Mouse (Mus musculus) megakaryocyte-erythroid progenitor cell, adult 5-6 weeks (primary cell): ENCODE measurements around the gene Fbxo33. TPM values are rescaled to one million over a fixed set of nuclear protein-coding genes. Genes with fewer than 3 reads are reported as not detected.

Experiments used
- ATAC-seq: replicated peaks from 2 replicates; pipeline ENCODE4 v1.8.0; 2016; ENCODE audit warnings: mild to moderate bottlenecking, inconsistent platforms; ENCODE audit not compliant: severe bottlenecking, poor library complexity, low FRiP score, low TSS enrichment
- total RNA-seq, 2 experiments: library from RNA; stranded (forward) in 1 of 2; stranded (reverse) in 1 of 2; fragments of 200-1000, 215-1000 nt in 1 of 2; fragments of >200 nt in 1 of 2; fragmentation: Nextera tagmentation in 1 of 2; gene quantifications; 2 replicates each; pipeline ENCODE4 v1.2.3; 2014 to 2017

The Fbxo33 gene
- total RNA-seq, 2 experiments from 2014 or later, result 28.1 to 44.1 TPM

DNA sequence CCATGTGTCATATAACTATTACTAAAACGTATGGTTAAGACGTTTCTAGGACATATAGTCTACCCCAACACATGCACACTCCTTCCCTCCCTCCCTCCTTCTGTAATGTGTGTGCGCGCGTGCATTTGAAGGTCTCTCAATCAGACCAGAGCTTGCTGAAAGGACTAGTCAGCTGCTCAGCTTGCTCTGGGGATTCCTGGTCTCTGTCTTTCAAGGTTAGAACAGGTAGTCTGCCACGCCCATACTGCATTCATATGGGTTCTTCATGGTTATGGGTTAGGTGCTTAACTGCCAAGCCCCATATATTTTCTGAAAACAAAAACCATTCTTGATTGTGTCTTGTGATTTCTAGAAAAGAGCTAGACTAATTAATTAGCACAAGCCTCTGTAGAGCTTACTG is 14.0 kb downstream of the Fbxo33 start:
- no peak for ATAC-seq

GRCm38 (mm10) chr12:59199361-59199760 is 20.2 kb downstream of the Fbxo33 start:
- ATAC-seq, result no peak

- no peak for ATAC-seq
Observed at GRCm38 (mm10) chr12:59198750-59199149, 20.8 kb downstream of the Fbxo33 start.

DNA sequence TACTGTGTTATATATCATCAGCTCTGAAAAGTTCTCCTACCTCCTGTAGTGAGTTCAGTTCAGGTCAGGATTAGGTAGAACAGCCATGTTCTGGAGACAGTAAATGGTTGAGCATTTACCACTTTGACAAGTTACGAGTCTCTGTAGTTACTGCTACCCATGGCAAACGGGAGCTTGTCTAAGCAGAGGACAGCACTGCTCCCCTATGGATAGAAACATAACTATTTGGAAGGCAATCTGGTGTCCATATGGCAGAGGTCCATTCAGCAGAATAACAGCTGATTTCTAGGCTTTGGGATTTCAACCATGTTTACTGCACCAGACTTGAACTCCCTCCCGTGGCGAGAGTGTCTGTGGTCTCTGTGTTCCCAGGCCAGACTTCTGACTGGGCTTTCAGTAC is 23.6 kb downstream of the Fbxo33 start:
- no peak for ATAC-seq

DNA sequence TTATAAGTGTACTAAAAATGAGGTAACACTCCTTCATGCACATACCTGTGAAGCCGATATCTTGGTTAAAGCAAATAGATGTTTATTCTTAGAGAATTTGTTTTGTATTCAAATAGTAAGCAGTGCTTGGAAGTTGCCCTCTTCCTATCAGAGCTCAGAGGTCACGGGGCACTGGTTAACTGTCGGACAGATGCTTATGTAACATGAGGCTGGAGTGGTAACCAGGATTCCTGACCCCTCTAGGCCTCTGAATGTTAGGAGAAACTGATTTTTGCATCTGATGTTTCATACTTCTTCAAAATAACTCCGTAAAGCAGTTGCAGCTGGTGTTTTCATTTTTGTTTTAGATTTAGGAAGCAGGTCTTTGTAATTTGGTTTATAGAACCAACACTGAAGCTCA is 24.5 kb downstream of the Fbxo33 start:
- ATAC-seq, result no peak

GRCm38 (mm10) chr12:59194341-59195003 is 25.1 kb downstream of the Fbxo33 start:
- ATAC-seq, result peak; percentile 98

DNA sequence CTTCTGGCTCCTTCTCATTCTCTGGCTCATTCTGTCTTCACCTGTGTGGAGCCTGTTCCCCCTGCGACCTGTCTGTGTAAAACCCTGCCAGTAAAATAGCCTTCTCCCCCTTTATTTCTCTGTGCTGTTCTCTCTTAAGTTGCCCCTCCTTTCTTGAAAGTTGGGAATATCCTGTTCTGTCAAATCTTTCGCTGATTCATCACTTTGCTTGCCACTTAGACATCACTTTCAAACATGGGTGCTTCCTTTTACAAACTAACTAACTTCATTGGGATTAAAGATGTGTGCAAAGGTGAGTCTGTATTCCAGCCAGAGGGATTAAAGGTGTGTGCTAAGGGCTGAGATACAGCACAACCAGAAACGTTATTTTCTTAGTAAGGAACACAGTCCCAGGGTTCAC is 25.9 kb downstream of the Fbxo33 start:
- no peak for ATAC-seq

- no peak for ATAC-seq
Observed at GRCm38 (mm10) chr12:59188086-59188682, 31.3 kb downstream of the Fbxo33 start.

GRCm38 (mm10) chr12:59177814-59178213 is 41.7 kb downstream of the Fbxo33 start:
- no peak for ATAC-seq

DNA sequence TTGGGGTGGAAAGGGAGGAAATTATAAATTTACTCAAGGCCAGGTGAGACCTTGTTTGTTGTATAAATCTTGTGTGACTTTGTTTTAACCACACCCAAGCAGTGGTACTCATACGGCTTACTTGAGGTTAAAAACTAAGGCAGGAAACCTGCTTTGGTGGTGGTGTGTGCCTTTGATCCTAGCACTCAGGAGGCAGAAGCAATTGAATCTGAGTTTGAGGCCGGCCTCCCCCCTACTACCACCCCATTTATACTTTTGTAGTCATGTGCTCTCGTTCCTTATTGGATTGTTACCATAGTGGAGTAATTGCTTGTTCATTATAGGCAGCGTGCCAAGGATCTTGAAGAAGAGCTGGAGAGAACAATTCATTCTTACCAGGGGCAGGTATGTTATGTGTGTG is 49.6 kb downstream of the Fbxo33 start:
- no peak for ATAC-seq

GRCm38 (mm10) chr12:59166557-59166956 is 53.0 kb downstream of the Fbxo33 start:
- ATAC-seq, result no peak

DNA sequence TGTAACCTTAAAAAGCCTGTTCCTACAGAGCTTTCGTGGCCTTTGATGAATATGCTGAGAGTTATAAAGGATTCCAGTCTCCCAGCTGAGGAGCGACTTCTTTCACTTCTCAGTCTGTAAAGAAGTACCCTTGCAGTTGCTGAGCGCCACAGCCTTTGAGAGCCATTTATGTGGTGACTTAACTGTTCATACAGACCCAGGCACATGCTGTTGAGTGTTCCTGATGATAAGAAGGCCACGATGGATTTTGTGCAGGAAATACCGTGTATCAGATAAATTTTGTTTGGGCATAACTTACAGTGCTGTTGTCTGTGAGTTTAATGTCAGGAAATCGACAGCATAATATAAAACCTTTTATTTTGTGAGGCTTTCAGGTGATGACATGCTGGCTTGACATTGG is 55.0 kb downstream of the Fbxo33 start:
- ATAC-seq, result peak; percentile 86

GRCm38 (mm10) chr12:59162797-59163196 is 56.7 kb downstream of the Fbxo33 start:
- no peak for ATAC-seq

- no peak for ATAC-seq
Observed at GRCm38 (mm10) chr12:59161091-59161490, 58.4 kb downstream of the Fbxo33 start.

Other genes starting within 250 kb of the Fbxo33 start
- gene Sec23a, start 207.7 kb downstream of the Fbxo33 start, total RNA-seq (2014; fragmentation: Nextera tagmentation), result 9.8 and 13.1 TPM in 2 replicates
- gene Sec23a, start 207.7 kb downstream of the Fbxo33 start, total RNA-seq (2017), result 25.9 and 28.0 TPM in 2 replicates
- 26.8 and 41.3 TPM in 2 replicates for gene Gemin2, start 206.3 kb downstream of the Fbxo33 start, total RNA-seq (2014; fragmentation: Nextera tagmentation)
- 23.1 and 28.5 TPM in 2 replicates for gene Gemin2, start 206.3 kb downstream of the Fbxo33 start, total RNA-seq (2017)
- 38.1 and 68.1 TPM in 2 replicates for gene Trappc6b, start 158.3 kb downstream of the Fbxo33 start, total RNA-seq (2014; fragmentation: Nextera tagmentation)
- 39.4 and 68.8 TPM in 2 replicates for gene Trappc6b, start 158.3 kb downstream of the Fbxo33 start, total RNA-seq (2017)
- gene Pnn, start 152.8 kb downstream of the Fbxo33 start, total RNA-seq (2014; fragmentation: Nextera tagmentation), result 119 and 145 TPM in 2 replicates
- gene Pnn, start 152.8 kb downstream of the Fbxo33 start, total RNA-seq (2017), result 135 and 162 TPM in 2 replicates
- 99.9 and 136 TPM in 2 replicates for gene Mia2, start 123.9 kb downstream of the Fbxo33 start, total RNA-seq (2014; fragmentation: Nextera tagmentation)
- 158 and 174 TPM in 2 replicates for gene Mia2, start 123.9 kb downstream of the Fbxo33 start, total RNA-seq (2017)